Mouse (Mus musculus) MEL (cell line): Measurements from ENCODE around the gene Il25.

ENCODE experiments used
- CTCF ChIP-seq, 3 experiments: IDR thresholded peaks in 2 of 3; conservative IDR thresholded peaks in 1 of 3; 2 replicates each; pipeline ENCODE4 v1.5.1; 2011 to 2012; ENCODE audit warnings: low read length in 3 of 3, low read depth in 2 of 3, mild to moderate bottlenecking in 2 of 3, improper control_type of control experiment in 1 of 3, inconsistent platforms in 1 of 3, mixed read lengths in 1 of 3, moderate library complexity in 1 of 3; ENCODE audit not compliant: control insufficient read depth in 1 of 3, insufficient read depth in 1 of 3, poor library complexity in 1 of 3, severe bottlenecking in 1 of 3
- E2F4 ChIP-seq: IDR thresholded peaks from 2 replicates; pipeline ENCODE4 v1.6.1; 2011; ENCODE audit warnings: low read depth, low read length, improper control_type of control experiment, borderline replicate concordance
- EP300 ChIP-seq, 2 experiments: IDR thresholded peaks; 2 replicates each; pipeline ENCODE4 v1.6.1; 2011; ENCODE audit warnings: improper control_type of control experiment in 2 of 2, low read length in 2 of 2, low read depth in 1 of 2, mild to moderate bottlenecking in 1 of 2
- GATA1 ChIP-seq: IDR thresholded peaks from 2 replicates; pipeline ENCODE4 v1.6.1; 2011; ENCODE audit warnings: low read depth, low read length, improper control_type of control experiment
- KAT2A ChIP-seq: conservative IDR thresholded peaks from 2 replicates; pipeline ENCODE4 v1.6.1; 2012; ENCODE audit warnings: low read depth, low read length, improper control_type of control experiment, inconsistent platforms
- POLR2A ChIP-seq, 2 experiments: IDR thresholded peaks; 2 replicates each; pipeline ENCODE4 v1.6.1; 2011 to 2012; ENCODE audit warnings: low read length in 2 of 2, mild to moderate bottlenecking in 2 of 2, control low read depth in 1 of 2, improper control_type of control experiment in 1 of 2, low read depth in 1 of 2, moderate library complexity in 1 of 2; ENCODE audit not compliant: control insufficient read depth in 1 of 2, insufficient read depth in 1 of 2, poor library complexity in 1 of 2

DNA sequence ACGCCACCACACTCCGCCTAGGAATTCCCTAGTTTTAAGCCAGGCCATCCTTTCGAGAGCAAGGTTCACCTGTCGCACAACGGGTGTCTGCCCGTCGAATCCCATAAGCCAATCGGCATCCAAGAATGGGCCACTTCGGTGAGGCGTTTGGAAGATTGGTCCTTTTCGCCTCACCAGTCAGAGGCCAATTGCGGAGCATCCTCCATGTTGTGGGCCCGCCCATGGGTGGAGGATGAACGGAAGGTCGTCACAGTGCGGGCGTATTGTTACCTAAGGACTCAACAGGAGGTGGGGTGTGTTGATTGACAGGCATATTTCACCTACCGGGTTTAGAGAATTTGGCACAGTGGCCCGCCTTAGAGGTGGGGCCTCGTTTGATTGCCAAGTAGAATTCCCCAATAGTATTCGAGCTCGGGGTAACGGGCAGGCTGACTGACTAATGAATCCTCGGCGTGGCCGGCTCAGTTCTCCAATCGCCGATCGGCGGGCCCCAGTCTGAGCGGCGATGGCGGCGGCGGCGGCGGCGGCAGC is 38.8 kb upstream of the Il25 start:
- no peak for TF ChIP-seq EP300 (IDR thresholded peaks at IDR 0.05; ENCODE audit: low read depth in 1 of 2, low read length in 2 of 2)
- TF ChIP-seq POLR2A (IDR thresholded peaks at IDR 0.05; ENCODE audit: control insufficient read depth in 1 of 2, insufficient read depth in 1 of 2, low read depth in 1 of 2, low read length in 2 of 2, poor library complexity in 1 of 2), result peak; percentile 22 to 83
- no peak for TF ChIP-seq E2F4
- TF ChIP-seq GATA1, result no peak
- TF ChIP-seq CTCF (IDR thresholded peaks at IDR 0.05 in 2 of 3, conservative IDR thresholded peaks at IDR 0.05 in 1 of 3; ENCODE audit: control insufficient read depth in 1 of 3, insufficient read depth in 1 of 3, low read depth in 2 of 3, low read length in 3 of 3, poor library complexity in 1 of 3, severe bottlenecking in 1 of 3), result no peak
- TF ChIP-seq KAT2A, result peak; percentile 40; the same call in 1 of the 2 replicates
